Comparison of ENCODE assay signal across 17 mouse cellular contexts in genomic region chr5:30358436-30359099, GRCm38 (mm10).
DNase-seq lines count a peak whose midpoint lies in the region; ATAC-seq lines count a peak whose summit lies in the region.
"Had no signal": no experiment of that assay in that cellular context is flagged by ENCODE, and none has a peak within 500 bp of the region (broad histone marks: within the 10 kb centered on the region; RNA-seq: fewer than 3 reads in every experiment).

No protein-coding gene starts in this region.

- no peak overlapping the region for H3K9ac ChIP-seq in midbrain, embryonic 11.5 days (ENCODE audit: low read length)
- no peak overlapping the region for H3K9ac ChIP-seq in midbrain, embryonic 15.5 days
- no peak overlapping the region for H3K9ac ChIP-seq in lung, embryonic 15.5 days
- H3K9ac ChIP-seq: hindbrain, embryonic 13.5 days; kidney, embryonic 15.5 days; midbrain, embryonic 12.5 days had no signal

- no peaks in the 10 kb centered on the region for H3K27me3 ChIP-seq in midbrain, embryonic 11.5 days (ENCODE audit: control insufficient read depth, insufficient read depth, low read length)
- H3K27me3 ChIP-seq in midbrain, embryonic 15.5 days (replicated peaks), result no peaks in the 10 kb centered on the region
- no peaks in the 10 kb centered on the region for H3K27me3 ChIP-seq in lung, embryonic 15.5 days
- H3K27me3 ChIP-seq: hindbrain, embryonic 13.5 days; kidney, embryonic 15.5 days; midbrain, embryonic 12.5 days had no signal

- WGBS in midbrain, embryonic 11.5 days, result 91% methylated on average over 10 of the region's 10 CpGs
- 86% methylated on average over 10 of the region's 10 CpGs for WGBS in midbrain, embryonic 15.5 days
- 69% methylated on average over 10 of the region's 10 CpGs for WGBS in lung, embryonic 15.5 days

- H3K9me3 ChIP-seq in midbrain, embryonic 11.5 days (ENCODE audit: control insufficient read depth, low read length), result no peaks in the 10 kb centered on the region
- no peaks in the 10 kb centered on the region for H3K9me3 ChIP-seq in midbrain, embryonic 15.5 days
- no peaks in the 10 kb centered on the region for H3K9me3 ChIP-seq in lung, embryonic 15.5 days
- H3K9me3 ChIP-seq: hindbrain, embryonic 13.5 days; kidney, embryonic 15.5 days; midbrain, embryonic 12.5 days had no signal

- ATAC-seq in midbrain, embryonic 11.5 days (ENCODE audit: low FRiP score), result no peak
- ATAC-seq in midbrain, embryonic 15.5 days (replicated peaks), result no peak
- peak; percentile 35; the same call in 1 of the 2 replicates for ATAC-seq in lung, embryonic 15.5 days (ENCODE audit: borderline replicate concordance, extremely low read depth, low FRiP score, low TSS enrichment)
- ATAC-seq: forebrain, embryonic 16.5 days had no signal

- no peaks in the 10 kb centered on the region for H3K4me1 ChIP-seq in midbrain, embryonic 11.5 days (ENCODE audit: control insufficient read depth, insufficient read depth, low read length)
- H3K4me1 ChIP-seq in midbrain, embryonic 15.5 days, result no peaks in the 10 kb centered on the region
- 0 out of 2 replicates have a peak, but pooled peaks cover 3% of the 10 kb centered on the region for H3K4me1 ChIP-seq in lung, embryonic 15.5 days
- H3K4me1 ChIP-seq: hindbrain, embryonic 13.5 days; kidney, embryonic 15.5 days; midbrain, embryonic 12.5 days had no signal

- no peak overlapping the region for H3K4me2 ChIP-seq in midbrain, embryonic 11.5 days
- H3K4me2 ChIP-seq in midbrain, embryonic 15.5 days, result no peak overlapping the region
- no peak overlapping the region for H3K4me2 ChIP-seq in lung, embryonic 15.5 days
- H3K4me2 ChIP-seq: hindbrain, embryonic 13.5 days; kidney, embryonic 15.5 days; liver, embryonic 11.5 days; midbrain, embryonic 12.5 days had no signal

- no peak overlapping the region for H3K27ac ChIP-seq in midbrain, embryonic 11.5 days (ENCODE audit: low read depth, low read length)
- no peak overlapping the region for H3K27ac ChIP-seq in midbrain, embryonic 15.5 days
- H3K27ac ChIP-seq in lung, embryonic 15.5 days, result no peak overlapping the region
- H3K27ac ChIP-seq: hindbrain, embryonic 13.5 days; kidney, embryonic 15.5 days; midbrain, embryonic 12.5 days had no signal

- DNase-seq in midbrain, embryonic 11.5 days (ENCODE audit: low spot score, missing footprints), result peak; percentile 21
- peak; percentile 56 for DNase-seq in adrenal gland, adult 8-10 months
- peak; percentile 30 for DNase-seq in testis, postnatal 14 days (ENCODE audit: low spot score)
- no peak for DNase-seq in retina, postnatal 1 day
- DNase-seq in MN1 (ENCODE audit: low spot score), result no peak
- DNase-seq: cerebellum, postnatal 36 days; gastrocnemius, postnatal 36 days; right cerebral cortex, adult 18-20 months; thymus, postnatal 14 days had no signal

- no peaks in the 10 kb centered on the region for H3K36me3 ChIP-seq in midbrain, embryonic 11.5 days (ENCODE audit: control insufficient read depth, insufficient read depth, low read length)
- H3K36me3 ChIP-seq in midbrain, embryonic 15.5 days (replicated peaks), result no peaks in the 10 kb centered on the region
- no peaks in the 10 kb centered on the region for H3K36me3 ChIP-seq in lung, embryonic 15.5 days
- H3K36me3 ChIP-seq: hindbrain, embryonic 13.5 days; kidney, embryonic 15.5 days; midbrain, embryonic 12.5 days had no signal

- no peak overlapping the region for H3K4me3 ChIP-seq in midbrain, embryonic 11.5 days (ENCODE audit: low read depth, low read length)
- H3K4me3 ChIP-seq in midbrain, embryonic 15.5 days, result no peak overlapping the region
- H3K4me3 ChIP-seq in lung, embryonic 15.5 days, result no peak overlapping the region
- H3K4me3 ChIP-seq: erythroblast, embryonic 14.5 days; hindbrain, embryonic 13.5 days; kidney, embryonic 15.5 days; midbrain, embryonic 12.5 days had no signal

Comparison
In these comparisons a context has a peak if more than half of its experiments do, and no peak if none do; other contexts are left out.
1. DNase-seq: peak in midbrain, embryonic 11.5 days (single experiment), adrenal gland, adult 8-10 months (single experiment) and testis, postnatal 14 days (single experiment); none in retina, postnatal 1 day (single experiment) and MN1 (single experiment).